26 mouse cellular contexts compared by ENCODE assay signal in genomic region chr12:101742375-101742774, GRCm38 (mm10).
"Had no signal": no experiment of that assay in that cellular context is flagged by ENCODE, and none has a peak within 500 bp of the region (broad histone marks: within the 10 kb centered on the region; RNA-seq: fewer than 3 reads in every experiment).

No protein-coding gene starts in this region.

- DNase-seq: gastrocnemius, postnatal 14 days; gastrocnemius, postnatal 36 days; heart, adult 11 months; heart, adult 2 months; heart, postnatal 14 days; heart, postnatal 36 days; kidney, adult 11 months; kidney, adult 2 months; kidney, adult 9 months; kidney, postnatal 14 days; kidney, postnatal 36 days; layer of hippocampus, adult 9-11 months; layer of hippocampus, postnatal 36 days; left cerebral cortex, postnatal 4 days; liver; liver, embryonic 13.5 days had no signal

- H3K4me1 ChIP-seq: heart, embryonic 15.5 days; hindbrain, embryonic 13.5 days; hindbrain, embryonic 15.5 days; liver, embryonic 13.5 days had no signal

- H3K27me3 ChIP-seq: heart, embryonic 13.5 days; heart, embryonic 15.5 days; hindbrain, embryonic 13.5 days; hindbrain, embryonic 15.5 days; kidney, embryonic 15.5 days; liver, embryonic 13.5 days had no signal

- ATAC-seq: hindbrain, postnatal 0 days; intestine, embryonic 16.5 days had no signal

- H3K27ac ChIP-seq: heart, adult 2 months; heart, embryonic 13.5 days; heart, embryonic 15.5 days; hindbrain, embryonic 13.5 days; hindbrain, embryonic 15.5 days; hindbrain, postnatal 0 days; kidney, embryonic 15.5 days; kidney, postnatal 0 days; liver, embryonic 13.5 days had no signal

- H3K9me3 ChIP-seq: heart, embryonic 13.5 days; heart, embryonic 15.5 days; hindbrain, embryonic 13.5 days; hindbrain, embryonic 15.5 days; kidney, embryonic 15.5 days; liver, embryonic 13.5 days had no signal

- H3K4me2 ChIP-seq: heart, embryonic 11.5 days; heart, embryonic 13.5 days; heart, embryonic 15.5 days; hindbrain, embryonic 13.5 days; hindbrain, embryonic 15.5 days; kidney, embryonic 15.5 days; liver, embryonic 11.5 days; liver, embryonic 13.5 days had no signal

- H3K36me3 ChIP-seq: heart, embryonic 13.5 days; heart, embryonic 15.5 days; hindbrain, embryonic 13.5 days; hindbrain, embryonic 15.5 days; kidney, embryonic 15.5 days; liver, embryonic 13.5 days had no signal

- H3K9ac ChIP-seq: heart, embryonic 13.5 days; heart, embryonic 15.5 days; hindbrain, embryonic 13.5 days; hindbrain, embryonic 15.5 days; kidney, embryonic 15.5 days; liver, embryonic 13.5 days had no signal

- H3K4me3 ChIP-seq: heart, adult 2 months; heart, embryonic 13.5 days; heart, embryonic 15.5 days; hindbrain, embryonic 13.5 days; hindbrain, embryonic 15.5 days; kidney, embryonic 15.5 days; liver, embryonic 13.5 days had no signal
